Mouse (Mus musculus) ES-Bruce4 (cell line): ENCODE results near the gene Cldn6.

Source experiments
- CTCF ChIP-seq: IDR thresholded peaks from one replicate; pipeline ENCODE4 v1.8.1; 2011; ENCODE audit warnings: low read depth, low read length
- EP300 ChIP-seq: IDR thresholded peaks from 2 replicates; pipeline ENCODE4 v1.6.1; 2011; ENCODE audit warnings: low read depth, low read length; ENCODE audit not compliant: insufficient read depth
- POLR2A ChIP-seq: IDR thresholded peaks from one replicate; pipeline ENCODE4 v1.8.1; 2011; ENCODE audit warnings: low read length; ENCODE audit not compliant: insufficient read depth

DNA sequence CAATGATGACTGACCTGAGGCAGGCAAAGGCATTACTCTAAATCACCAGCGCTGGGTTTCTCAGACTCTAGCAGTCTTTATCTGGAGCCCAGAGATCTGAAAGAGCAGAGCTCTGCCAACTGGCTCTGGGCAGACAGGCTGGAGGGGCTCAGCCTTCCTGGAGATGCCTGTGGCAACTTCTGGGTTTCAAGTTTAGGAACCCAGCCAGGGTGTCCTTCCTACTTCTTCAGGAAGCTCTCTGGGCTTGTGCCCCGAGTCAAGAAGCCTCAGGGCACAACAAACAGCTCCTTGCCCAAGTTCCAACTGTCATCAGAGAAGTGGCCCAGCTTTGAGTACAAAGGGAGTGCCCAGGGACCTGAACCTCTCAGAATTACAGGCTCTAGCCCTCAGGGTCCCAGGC is 24.6 kb upstream of the Cldn6 start:
- TF ChIP-seq POLR2A (no peak), EP300 (no peak), CTCF (no peak)
